Mouse (Mus musculus) testis, adult 2 months (tissue): ENCODE measurements at regions not wholly inside any gene's neighbourhood (a gene's known extent, or its start where the extent isn't known, plus 50 kb on each side); places are given as distances from the start of the nearest gene placed in this dataset.

Source experiments
- H3K27ac ChIP-seq: fragments of 200-500 bp; 2 replicates; pipeline ENCODE4 v1.5.1; 2012; ENCODE audit warnings: low read depth, low read length; ENCODE audit not compliant: control insufficient read depth, insufficient read depth
- H3K27me3 ChIP-seq: fragments of 200-500 bp; 2 replicates; pipeline ENCODE4 v1.6.1; 2012; ENCODE audit warnings: mild to moderate bottlenecking, low read length, moderate library complexity; ENCODE audit not compliant: control insufficient read depth, insufficient read depth
- H3K36me3 ChIP-seq: fragments of 200-500 bp; 2 replicates; pipeline ENCODE4 v1.6.1; 2012; ENCODE audit warnings: mild to moderate bottlenecking, low read length; ENCODE audit not compliant: control insufficient read depth, insufficient read depth
- H3K4me1 ChIP-seq: fragments of 200-500 bp; 2 replicates; pipeline ENCODE4 v1.6.1; 2012; ENCODE audit warnings: low read length; ENCODE audit not compliant: control insufficient read depth, insufficient read depth
- H3K4me3 ChIP-seq: fragments of 200-500 bp; 2 replicates; pipeline ENCODE4 v1.5.1; 2012; ENCODE audit warnings: low read depth, mild to moderate bottlenecking, low read length, moderate library complexity, mixed read lengths; ENCODE audit not compliant: control insufficient read depth
- CTCF ChIP-seq: fragments of 200-500 bp; IDR thresholded peaks from 2 replicates; pipeline ENCODE4 v1.5.1; 2012; ENCODE audit warnings: low read depth, mild to moderate bottlenecking, inconsistent platforms, low read length, moderate library complexity; ENCODE audit not compliant: control insufficient read depth, insufficient read depth, insufficient replicate concordance
- POLR2A ChIP-seq: fragments of 200-500 bp; IDR thresholded peaks from 2 replicates; pipeline ENCODE4 v1.6.1; 2012; ENCODE audit warnings: low read depth, mild to moderate bottlenecking, inconsistent platforms, low read length, moderate library complexity; ENCODE audit not compliant: control insufficient read depth

DNA sequence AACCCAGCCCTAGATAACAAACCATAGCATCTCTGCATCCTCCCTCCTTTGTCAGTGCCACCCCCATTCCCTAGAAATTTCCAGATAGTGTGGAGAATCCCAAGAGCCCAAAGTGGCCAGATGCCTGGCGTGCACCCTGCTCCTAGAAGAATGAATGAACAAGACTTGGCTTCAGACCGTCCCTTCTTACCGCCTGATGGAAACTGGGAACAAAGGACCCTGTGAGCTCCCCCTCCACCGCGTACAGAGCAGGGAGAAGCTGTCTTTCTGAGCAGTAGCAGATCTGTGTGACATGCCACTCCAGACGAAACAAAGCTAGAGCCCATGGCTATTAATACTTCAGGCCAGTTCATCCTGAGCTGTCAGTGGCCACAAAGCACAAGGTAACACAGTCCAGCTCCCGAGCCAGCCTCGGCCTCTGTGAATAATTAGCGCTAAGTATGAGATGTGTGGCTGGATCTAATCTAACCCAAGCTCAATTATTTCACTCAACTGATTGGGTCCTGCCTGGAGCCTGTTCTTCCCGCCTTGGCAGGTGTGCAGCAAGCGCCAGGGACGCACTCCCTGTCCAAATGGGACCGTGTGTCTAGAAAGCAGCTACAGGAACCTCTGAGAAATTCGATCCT, 111.6 kb downstream of the Cxcl12 start:
- Histone ChIP-seq H3K36me3 (no peaks in the 10 kb centered on the region), H3K4me1 (no peaks in the 10 kb centered on the region), H3K27me3 (no peaks in the 10 kb centered on the region), H3K4me3 (no peak overlapping the region), H3K27ac (no peak overlapping the region)
- no peak for TF ChIP-seq CTCF
- TF ChIP-seq POLR2A: no peak

- no peaks in the 10 kb centered on the region for H3K4me1 ChIP-seq
- H3K4me3 ChIP-seq: no peak overlapping the region
- H3K36me3 ChIP-seq: no peaks in the 10 kb centered on the region
- H3K27ac ChIP-seq: no peak overlapping the region
- H3K27me3 ChIP-seq: no peaks in the 10 kb centered on the region
- TF ChIP-seq CTCF (no peak), POLR2A (no peak)
Observed at GRCm38 (mm10) chr6:117280911-117281310, 112.6 kb downstream of the Cxcl12 start.

DNA sequence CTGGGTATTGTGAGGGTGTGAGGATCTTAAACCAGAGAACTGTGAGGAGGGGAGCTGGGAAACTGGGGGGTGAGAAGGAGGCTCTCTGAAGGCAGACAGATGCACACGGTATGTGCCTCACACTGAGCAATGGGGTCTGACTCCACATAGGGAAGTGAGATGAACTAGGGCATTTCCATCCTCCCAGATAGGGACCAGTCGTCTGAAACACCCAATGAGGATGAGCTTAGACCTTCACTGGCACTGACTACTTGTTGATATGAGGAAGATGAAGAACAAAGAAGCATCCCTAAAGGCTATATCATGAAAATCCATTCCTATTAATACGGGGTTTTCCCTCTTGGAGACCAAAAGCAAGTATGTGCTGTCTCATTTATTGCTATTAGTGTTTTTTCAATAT, 115.3 kb downstream of the Cxcl12 start:
- Histone ChIP-seq H3K4me1 (no peaks in the 10 kb centered on the region), H3K27me3 (no peaks in the 10 kb centered on the region), H3K4me3 (no peak overlapping the region), H3K27ac (no peak overlapping the region), H3K36me3 (no peaks in the 10 kb centered on the region)
- TF ChIP-seq CTCF: no peak
- TF ChIP-seq POLR2A: no peak

- H3K36me3 ChIP-seq: no peaks in the 10 kb centered on the region
- H3K4me3 ChIP-seq: no peak overlapping the region
- no peaks in the 10 kb centered on the region for H3K4me1 ChIP-seq
- H3K27ac ChIP-seq: no peak overlapping the region
- no peak for TF ChIP-seq CTCF
- TF ChIP-seq POLR2A: no peak
- H3K27me3 ChIP-seq: no peaks in the 10 kb centered on the region
Observed at GRCm38 (mm10) chr6:117284376-117285106, 116.2 kb downstream of the Cxcl12 start.

DNA sequence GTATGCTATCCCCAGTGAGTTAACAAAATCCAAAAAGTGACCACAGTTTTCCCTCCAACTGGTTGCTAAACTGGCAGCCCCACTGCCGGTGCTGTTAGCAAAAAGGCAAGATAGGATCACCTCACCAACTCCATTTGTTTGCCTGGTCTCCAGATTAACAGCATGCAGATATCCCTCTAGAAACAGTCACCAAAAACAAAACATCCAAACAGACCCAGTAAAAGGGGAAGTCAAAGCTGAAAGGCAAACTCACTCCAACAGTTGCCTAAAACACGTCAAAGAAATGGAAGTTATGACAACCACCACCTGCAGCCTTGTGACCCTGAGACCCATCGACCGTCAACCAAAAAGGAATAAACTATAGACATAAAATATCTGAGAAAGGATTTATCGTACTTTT, 119.1 kb downstream of the Cxcl12 start:
- Histone ChIP-seq H3K4me3 (no peak overlapping the region), H3K4me1 (no peaks in the 10 kb centered on the region), H3K27me3 (no peaks in the 10 kb centered on the region), H3K27ac (no peak overlapping the region), H3K36me3 (no peaks in the 10 kb centered on the region)
- no peak for TF ChIP-seq POLR2A
- TF ChIP-seq CTCF: no peak

- Histone ChIP-seq H3K27ac (no peak overlapping the region), H3K4me1 (0 out of 2 replicates have a peak, but pooled peaks cover 2% of the 10 kb centered on the region), H3K27me3 (no peaks in the 10 kb centered on the region), H3K36me3 (no peaks in the 10 kb centered on the region), H3K4me3 (no peak overlapping the region)
- TF ChIP-seq CTCF: no peak
- no peak for TF ChIP-seq POLR2A
Observed at GRCm38 (mm10) chr6:117293780-117294465, 125.6 kb downstream of the Cxcl12 start.

DNA sequence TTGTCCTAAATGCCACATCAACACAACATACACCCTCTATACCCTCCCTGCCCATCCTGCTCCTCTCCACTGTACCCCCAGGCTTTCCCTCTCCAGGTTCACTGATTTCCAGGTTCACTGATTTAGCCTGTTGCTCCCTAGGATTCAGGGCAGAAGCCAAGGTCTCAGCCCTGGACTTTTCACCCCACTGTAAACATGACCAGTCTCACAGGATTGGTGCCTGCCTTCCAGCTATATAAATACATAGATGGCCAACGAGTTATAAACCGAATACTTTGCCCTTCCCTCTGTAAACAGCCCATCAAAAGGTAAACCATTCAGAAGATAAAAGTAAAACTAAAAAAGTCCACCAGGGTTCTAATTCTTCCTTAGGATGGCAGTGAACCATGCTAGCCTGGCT, 129.6 kb downstream of the Cxcl12 start:
- H3K27ac ChIP-seq: no peak overlapping the region; the same call in 1 of the 2 replicates
- TF ChIP-seq POLR2A (no peak), CTCF (no peak)
- H3K27me3 ChIP-seq: no peaks in the 10 kb centered on the region

More for the DNA sequence above, 129.6 kb downstream of the Cxcl12 start:
- Histone ChIP-seq H3K4me3 (no peak overlapping the region), H3K4me1 (no peaks in the 10 kb centered on the region), H3K36me3 (no peaks in the 10 kb centered on the region)
